Mouse (Mus musculus) v-Abl transformed pro-B cells (cell line): ENCODE measurements around the gene Gxylt1.

Experiments used
- in situ Hi-C, 2 experiments: fragments of 400-800 bp; cut with MboI; formaldehyde crosslinking; loops; one replicate each; pipeline ENCODE4 v1.15.1; 2025; ENCODE audit not compliant: unreplicated experiment in 2 of 2

Gene Gxylt1

DNA sequence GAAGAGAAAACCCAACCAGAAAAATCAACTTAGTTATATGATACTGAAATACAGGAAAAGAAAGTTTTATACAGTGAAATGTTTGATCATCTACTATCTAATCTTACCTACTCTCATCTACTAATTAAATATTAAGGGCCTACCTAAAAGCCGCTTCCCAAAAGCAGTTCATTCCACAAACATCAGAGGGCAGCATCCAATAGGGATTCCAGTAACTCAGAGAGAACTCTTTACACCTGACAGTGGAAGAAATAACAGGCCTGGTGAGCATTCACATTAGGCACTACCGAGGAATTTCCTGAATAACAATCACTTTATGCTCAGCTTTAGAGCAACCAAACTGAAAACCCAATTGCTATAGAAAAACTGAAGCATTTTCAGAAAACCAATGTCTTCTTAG is 9.3 kb downstream of the Gxylt1 start:
- in situ Hi-C loops: loop anchor here (5.0 to 25.0 kb wide), 3 partner anchors 172 to 1628 kb away; partner anchors contain the start of genes Irak4 (in 2 of the 2) and Pus7l (in 2 of the 2)

GRCm38 (mm10) chr15:93265231-93265630 is 9.7 kb downstream of the Gxylt1 start:
- in situ Hi-C loops: loop anchor here (5.0 to 25.0 kb wide), 3 partner anchors 172 to 1628 kb away; partner anchors contain the start of genes Irak4 (in 2 of the 2) and Pus7l (in 2 of the 2)

DNA sequence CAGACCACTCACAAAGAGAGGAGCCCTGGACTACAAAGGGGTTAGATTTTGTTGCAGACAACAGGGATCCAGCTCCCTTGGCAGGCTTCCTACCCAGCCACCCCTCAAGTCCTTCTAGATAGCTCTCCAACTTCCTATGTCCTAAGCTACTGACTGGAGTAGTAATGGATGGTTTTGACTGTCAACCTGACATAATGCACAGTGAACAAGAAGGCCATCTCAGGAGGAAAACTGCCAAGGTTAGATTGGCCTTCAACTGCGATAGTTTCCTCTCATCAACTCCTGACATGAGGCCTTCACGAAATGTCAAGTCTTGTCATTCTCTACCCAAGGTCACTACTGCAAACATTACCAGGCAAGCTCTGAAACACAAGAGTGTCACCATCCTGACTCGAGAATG is 10.8 kb downstream of the Gxylt1 start:
- in situ Hi-C loops: loop anchor here (25.0 kb wide), 2 partner anchors 1273 to 1627 kb away; partner anchors contain the start of genes Irak4 (in 2 of the 2) and Pus7l (in 2 of the 2)

GRCm38 (mm10) chr15:93263566-93263965 is 11.4 kb downstream of the Gxylt1 start:
- in situ Hi-C loops: loop anchor here (25.0 kb wide), 2 partner anchors 1274 to 1626 kb away; partner anchors contain the start of genes Irak4 (in 2 of the 2) and Pus7l (in 2 of the 2)

- in situ Hi-C loops: loop anchor here (25.0 kb wide), 2 partner anchors 1274 to 1626 kb away; partner anchors contain the start of genes Irak4 (in 2 of the 2) and Pus7l (in 2 of the 2)
These were observed 12.2 kb downstream of the Gxylt1 start for GRCm38 (mm10) chr15:93262818-93263217.

DNA sequence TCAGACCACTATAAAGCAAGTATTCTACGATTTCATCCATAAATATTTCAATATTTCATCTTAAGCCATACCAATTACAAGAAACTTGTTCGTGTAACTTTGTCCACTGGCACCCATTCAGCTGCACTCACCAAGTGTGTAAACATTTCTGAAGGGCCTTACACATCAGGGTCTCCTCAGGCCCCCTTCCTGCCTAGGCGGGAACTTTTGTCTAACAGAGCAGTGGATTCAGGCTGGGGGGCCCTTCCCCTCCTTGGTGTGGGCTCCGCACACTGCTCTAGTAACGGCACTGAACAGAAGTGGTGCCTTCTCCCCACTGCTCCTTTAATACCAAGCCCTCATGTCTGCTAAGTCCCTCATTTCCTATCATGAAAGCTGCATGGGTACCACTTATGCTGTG is 12.7 kb downstream of the Gxylt1 start:
- in situ Hi-C loops: loop anchor here (25.0 kb wide), 2 partner anchors 1275 to 1625 kb away; partner anchors contain the start of genes Irak4 (in 2 of the 2) and Pus7l (in 2 of the 2)

GRCm38 (mm10) chr15:93259933-93260332 is 15.0 kb downstream of the Gxylt1 start:
- in situ Hi-C loops: loop anchor here (25.0 kb wide), 2 partner anchors 1277 to 1623 kb away; partner anchors contain the start of genes Irak4 (in 2 of the 2) and Pus7l (in 2 of the 2)

DNA sequence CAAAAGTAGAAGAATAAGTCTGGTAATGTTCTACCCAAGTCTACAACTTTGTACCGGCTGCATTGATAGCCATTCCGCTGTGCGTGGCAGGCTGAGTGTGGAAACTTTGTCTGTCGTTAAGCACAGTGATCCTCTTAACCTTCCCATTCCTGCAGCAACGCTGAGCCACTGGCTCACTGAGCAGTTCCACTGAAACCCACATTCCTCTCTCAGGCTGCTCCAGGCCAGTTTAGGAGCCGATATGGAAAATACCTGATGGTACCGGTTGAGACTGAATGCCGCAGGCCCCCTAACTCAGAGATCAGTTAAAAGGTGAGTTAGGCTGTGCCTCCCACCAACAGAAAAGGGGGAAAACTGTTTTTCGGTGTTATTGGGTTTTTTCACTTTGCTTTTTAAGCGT is 19.7 kb downstream of the Gxylt1 start:
- in situ Hi-C loops: loop anchor here (25.0 kb wide), 2 partner anchors 1282 to 1618 kb away; partner anchors contain the start of genes Irak4 (in 2 of the 2) and Pus7l (in 2 of the 2)

DNA sequence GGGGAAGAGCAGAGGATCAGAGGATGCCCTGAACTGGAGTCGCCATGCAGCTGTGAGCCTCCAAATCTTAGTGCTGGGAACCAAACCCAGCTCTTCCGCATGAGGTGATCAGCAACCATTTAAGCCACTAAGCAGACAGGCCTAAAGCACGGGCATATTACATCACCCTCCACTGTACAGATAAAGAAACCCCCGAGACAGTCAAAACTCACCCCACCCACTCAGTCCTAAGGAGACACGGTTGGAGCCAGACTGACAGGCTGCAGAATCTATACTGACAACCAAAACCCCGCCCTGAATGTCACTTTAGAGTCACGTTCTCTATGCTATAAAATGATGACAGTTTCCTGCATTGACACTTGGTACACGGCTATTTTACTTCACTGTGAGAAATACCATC is 21.8 kb downstream of the Gxylt1 start:
- in situ Hi-C loops: loop anchor here (25.0 kb wide), 2 partner anchors 1284 to 1616 kb away; partner anchors contain the start of genes Irak4 (in 2 of the 2) and Pus7l (in 2 of the 2)

- in situ Hi-C loops: loop anchor here (25.0 kb wide), 2 partner anchors 1285 to 1615 kb away; partner anchors contain the start of genes Irak4 (in 2 of the 2) and Pus7l (in 2 of the 2)
These were observed 22.6 kb downstream of the Gxylt1 start for GRCm38 (mm10) chr15:93252396-93252795.

GRCm38 (mm10) chr15:93251553-93252250 is 23.3 kb downstream of the Gxylt1 start:
- in situ Hi-C loops: loop anchor here (25.0 kb wide), 2 partner anchors 1286 to 1614 kb away; partner anchors contain the start of genes Irak4 (in 2 of the 2) and Pus7l (in 2 of the 2)

GRCm38 (mm10) chr15:93243202-93243601 is 31.8 kb downstream of the Gxylt1 start:
- in situ Hi-C loops: loop anchor here in 1 of 2 experiments (25.0 kb wide), 1 partner anchor 1456 kb away; no protein-coding TSS in a partner anchor

- in situ Hi-C loops: loop anchor here in 1 of 2 experiments (25.0 kb wide), 1 partner anchor 1449 kb away; no protein-coding TSS in a partner anchor
These were observed 38.5 kb downstream of the Gxylt1 start for GRCm38 (mm10) chr15:93236456-93236855.

GRCm38 (mm10) chr15:93229028-93229427 is 46.0 kb downstream of the Gxylt1 start:
- in situ Hi-C loops: loop anchor here in 1 of 2 experiments (25.0 kb wide), 1 partner anchor 1442 kb away; no protein-coding TSS in a partner anchor

DNA sequence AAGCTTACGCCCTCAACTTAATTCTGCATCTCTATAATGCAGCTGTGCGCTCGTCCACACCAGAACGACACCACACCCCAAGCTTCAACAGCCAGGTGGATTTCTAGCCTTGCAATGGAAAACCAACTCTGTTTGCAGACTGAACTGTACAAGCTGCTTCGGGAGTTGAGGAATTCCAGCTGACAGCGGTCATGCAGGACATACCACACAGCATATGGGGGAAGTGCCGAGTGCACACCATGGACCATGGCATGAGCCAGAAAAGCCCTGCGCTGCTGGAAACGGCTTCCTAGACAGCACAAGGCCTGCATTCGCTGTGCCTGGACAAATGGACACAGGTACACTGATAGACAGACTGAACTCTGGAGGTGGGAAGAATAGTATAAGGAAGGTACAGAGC is 46.6 kb downstream of the Gxylt1 start:
- in situ Hi-C loops: loop anchor here in 1 of 2 experiments (25.0 kb wide), 1 partner anchor 1441 kb away; no protein-coding TSS in a partner anchor

DNA sequence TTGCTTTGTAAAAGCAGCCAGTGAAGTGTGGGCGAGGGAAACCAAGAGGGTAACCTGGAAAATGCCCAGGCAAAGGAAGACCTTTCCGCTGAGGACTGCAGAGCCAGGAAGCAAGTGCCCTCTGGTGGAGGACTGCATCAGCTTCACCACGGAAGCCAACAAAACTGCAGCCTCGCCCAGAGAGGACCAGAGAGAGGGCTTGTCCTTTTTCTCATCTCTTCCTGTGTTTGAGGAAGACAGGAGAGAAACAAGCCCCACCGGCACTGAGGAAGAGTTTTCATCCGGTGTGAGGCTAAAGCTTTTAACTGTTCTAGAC is 47.3 kb downstream of the Gxylt1 start:
- in situ Hi-C loops: loop anchor here in 1 of 2 experiments (25.0 kb wide), 1 partner anchor 1440 kb away; no protein-coding TSS in a partner anchor

- in situ Hi-C loops: loop anchor here in 1 of 2 experiments (25.0 kb wide), 1 partner anchor 1440 kb away; no protein-coding TSS in a partner anchor
These were observed 47.8 kb downstream of the Gxylt1 start for GRCm38 (mm10) chr15:93226930-93227763.

GRCm38 (mm10) chr15:93222475-93222874 is 52.5 kb downstream of the Gxylt1 start:
- in situ Hi-C loops: loop anchor here (5.0 to 25.0 kb wide), 3 partner anchors 785 to 1435 kb away; no protein-coding TSS in a partner anchor

DNA sequence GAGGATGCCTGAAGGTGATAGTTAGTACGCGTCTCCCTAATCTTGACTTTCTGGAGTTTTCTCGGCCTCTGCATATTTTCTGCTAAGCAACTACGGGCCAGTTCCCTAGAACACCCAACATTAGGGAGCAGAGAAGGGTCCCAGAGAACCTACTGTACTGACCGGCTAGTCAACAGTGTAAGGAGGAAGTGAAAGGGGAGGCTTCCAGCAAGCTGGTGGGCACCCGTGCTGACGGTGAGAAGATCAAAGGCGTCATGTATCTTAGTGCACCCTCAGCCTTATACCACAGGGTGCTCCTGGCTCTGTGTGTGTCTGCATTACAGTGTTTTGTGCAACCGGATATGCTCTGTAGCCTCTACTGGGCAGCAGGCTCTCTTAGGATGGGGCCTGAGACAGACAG is 62.4 kb downstream of the Gxylt1 start:
- in situ Hi-C loops: loop anchor here (5.0 to 25.0 kb wide), 4 partner anchors 775 to 1425 kb away; no protein-coding TSS in a partner anchor

- in situ Hi-C loops: loop anchor here (25.0 kb wide), 2 partner anchors 768 to 1418 kb away; no protein-coding TSS in a partner anchor
These were observed 70.1 kb downstream of the Gxylt1 start for GRCm38 (mm10) chr15:93204861-93205260.
